Mouse (Mus musculus): ENCODE measurements at regions not wholly inside any gene's neighbourhood (a gene's known extent, or its start where the extent isn't known, plus 50 kb on each side); places are given as distances from the start of the nearest gene placed in this dataset.

DNA sequence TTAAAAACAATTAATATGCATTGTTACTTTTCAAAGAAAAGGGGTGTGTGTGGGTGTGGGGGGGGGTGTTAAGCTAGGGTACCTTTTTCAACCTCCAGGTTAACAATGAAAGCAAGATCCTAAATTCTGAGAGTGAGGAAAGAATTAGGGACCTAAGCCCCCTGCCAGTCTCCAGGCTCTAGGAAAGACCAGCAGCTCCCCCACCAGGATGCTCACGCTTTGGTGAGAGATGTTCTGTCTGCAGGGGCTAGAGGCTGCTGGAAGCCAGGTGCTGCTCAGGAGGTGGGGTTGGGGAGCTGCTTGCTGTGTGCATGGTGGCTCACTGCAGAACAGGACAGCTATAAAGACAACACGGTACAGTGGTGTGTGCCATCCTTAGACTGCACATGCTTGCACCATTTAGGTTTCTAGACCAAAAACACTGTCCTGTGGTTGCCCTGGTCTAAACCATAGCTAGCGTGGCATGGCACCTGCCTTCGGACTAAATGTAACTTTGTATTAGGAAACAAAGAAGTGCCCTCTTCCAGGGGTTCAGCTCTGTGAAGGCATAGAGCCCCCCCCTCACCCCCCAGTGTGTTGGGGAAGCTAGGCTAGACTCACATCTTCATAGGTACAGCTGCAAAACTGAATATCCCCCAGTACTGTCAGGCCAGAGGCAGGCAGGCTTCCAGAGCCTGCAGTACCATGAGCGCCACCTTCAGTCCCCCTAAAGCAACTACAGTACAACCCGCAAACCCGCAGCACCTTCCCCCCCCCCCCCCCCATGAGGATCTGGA is 70.7 kb upstream of the Ppp2r5c start:
- no peaks in the 10 kb centered on the region for H3K36me3 ChIP-seq (replicated peaks in 1 of 2; ENCODE audit: control insufficient read depth in 1 of 2, insufficient read depth in 1 of 2, low read length in 1 of 2)
- no peaks in the 10 kb centered on the region for H3K9me3 ChIP-seq (replicated peaks; ENCODE audit: low read length)
- H3K4me2 ChIP-seq (ENCODE audit: insufficient read depth, low read depth, poor library complexity, severe bottlenecking) = no peak overlapping the region
- H3K79me2 ChIP-seq (replicated peaks; ENCODE audit: control insufficient read depth, extremely low read depth, insufficient read depth, poor library complexity, severe bottlenecking) = no peaks in the 10 kb centered on the region
- no peak overlapping the region for H3K9ac ChIP-seq (ENCODE audit: insufficient read depth, low read depth)
- in situ Hi-C loops (cut with MboI; ENCODE audit: low pct_ligation_motif_present, low pct_unique_long_range_greater_than_20kb, low sequenced_read_pairs) (loop anchor here (10.0 to 25.0 kb wide), 3 partner anchors 339 to 1481 kb away; partner anchors contain the start of genes Wars and Wdr25), dilution Hi-C loops (cut with MboI; ENCODE audit: extremely low pct_ligation_motif_present, extremely low pct_unique_long_range_greater_than_20kb, low sequenced_read_pairs) (no loop called here)
- no peak for DNase-seq (ENCODE audit: extremely low read depth)
- peaks cover 11 to 24% of the 10 kb centered on the region in 2 experiments for H3K4me1 ChIP-seq (ENCODE audit: control insufficient read depth in 1 of 2, insufficient read depth in 2 of 2)
- H3K27ac ChIP-seq (ENCODE audit: insufficient read depth, low read depth) = no peak overlapping the region
- H3K27me3 ChIP-seq (replicated peaks) = peaks cover 49% of the 10 kb centered on the region
- H3K4me3 ChIP-seq (replicated peaks in 1 of 3; ENCODE audit: low read depth in 2 of 3, low read length in 2 of 3, poor library complexity in 1 of 3) = no peak overlapping the region
- TF ChIP-seq CTCF (conservative IDR thresholded peaks at IDR 0.05 in 1 of 2, IDR thresholded peaks at IDR 0.05 in 1 of 2; ENCODE audit: low read depth in 2 of 2, low read length in 2 of 2) (peak in 1 of 2 experiments; percentile 28; a peak in 2 of 4 replicates), RCOR1 (conservative IDR thresholded peaks at IDR 0.05; ENCODE audit: low read depth, low read length) (no peak)

DNA sequence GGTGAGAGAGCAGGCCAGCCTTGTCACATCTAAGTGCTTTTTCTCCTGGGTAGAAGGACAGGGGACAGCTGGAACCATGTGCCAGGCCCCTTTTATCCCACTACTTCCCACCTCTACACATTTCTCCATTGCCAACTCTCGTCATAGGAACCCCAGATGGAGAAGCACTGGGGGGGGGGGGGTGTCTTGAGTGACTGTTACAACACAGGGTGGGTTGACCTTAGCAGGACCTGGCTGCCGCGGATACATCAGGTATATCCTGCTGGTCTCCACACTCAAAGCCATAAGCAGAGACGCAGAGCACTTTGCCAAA is 70.1 kb upstream of the Ppp2r5c start:
- H3K4me3 ChIP-seq (replicated peaks in 1 of 3; ENCODE audit: low read depth in 2 of 3, low read length in 2 of 3, poor library complexity in 1 of 3) = no peak overlapping the region
- no peak overlapping the region for H3K27ac ChIP-seq (ENCODE audit: insufficient read depth, low read depth)
- H3K9ac ChIP-seq (ENCODE audit: insufficient read depth, low read depth) = no peak overlapping the region
- no peak for TF ChIP-seq IRF4 (IDR thresholded peaks at IDR 0.05; ENCODE audit: low read depth, low read length)
- in situ Hi-C loops (cut with MboI; ENCODE audit: low pct_ligation_motif_present, low pct_unique_long_range_greater_than_20kb, low sequenced_read_pairs) (loop anchor here (10.0 to 25.0 kb wide), 3 partner anchors 339 to 1482 kb away; partner anchors contain the start of genes Wars and Wdr25), dilution Hi-C loops (cut with MboI; ENCODE audit: extremely low pct_ligation_motif_present, extremely low pct_unique_long_range_greater_than_20kb, low sequenced_read_pairs) (no loop called here)
- H3K36me3 ChIP-seq (replicated peaks in 1 of 2; ENCODE audit: control insufficient read depth in 1 of 2, insufficient read depth in 1 of 2, low read length in 1 of 2) = no peaks in the 10 kb centered on the region
- H3K79me2 ChIP-seq (replicated peaks; ENCODE audit: control insufficient read depth, extremely low read depth, insufficient read depth, poor library complexity, severe bottlenecking) = no peaks in the 10 kb centered on the region
- no peaks in the 10 kb centered on the region for H3K9me3 ChIP-seq (replicated peaks; ENCODE audit: low read length)
- H3K4me1 ChIP-seq (ENCODE audit: control insufficient read depth in 1 of 2, insufficient read depth in 2 of 2) = peaks cover 11 to 29% of the 10 kb centered on the region in 2 experiments
- peaks cover 50% of the 10 kb centered on the region for H3K27me3 ChIP-seq (replicated peaks)
- no peak for DNase-seq (ENCODE audit: extremely low read depth)
- no peak overlapping the region for H3K4me2 ChIP-seq (ENCODE audit: insufficient read depth, low read depth, poor library complexity, severe bottlenecking)

DNA sequence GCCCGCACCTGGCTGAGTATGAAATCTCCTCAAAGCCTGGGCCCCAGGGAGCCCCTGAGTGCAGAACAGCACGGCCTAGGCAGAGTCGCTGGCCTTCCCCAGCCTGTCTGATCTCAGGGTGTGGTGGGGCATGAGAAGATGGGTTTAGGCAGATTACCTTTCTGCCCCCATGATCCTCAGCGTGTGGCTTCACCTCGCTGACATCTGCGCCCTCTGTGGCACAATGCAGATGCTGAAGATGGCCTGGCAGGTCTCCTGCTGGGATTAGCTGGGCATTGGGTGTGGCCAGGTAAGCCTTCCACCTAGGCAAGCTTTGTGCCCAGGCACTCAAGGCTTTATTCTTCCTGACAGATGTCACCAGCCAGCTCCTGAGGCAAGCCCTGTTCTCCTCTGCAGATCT is 69.6 kb upstream of the Ppp2r5c start:
- H3K4me3 ChIP-seq (replicated peaks in 1 of 3; ENCODE audit: low read depth in 2 of 3, low read length in 2 of 3, poor library complexity in 1 of 3) = no peak overlapping the region
- H3K9me3 ChIP-seq (replicated peaks; ENCODE audit: low read length) = no peaks in the 10 kb centered on the region
- H3K9ac ChIP-seq (ENCODE audit: insufficient read depth, low read depth) = no peak overlapping the region
- no peak overlapping the region for H3K27ac ChIP-seq (ENCODE audit: insufficient read depth, low read depth)
- H3K4me2 ChIP-seq (ENCODE audit: insufficient read depth, low read depth, poor library complexity, severe bottlenecking) = no peak overlapping the region
- no peaks in the 10 kb centered on the region for H3K79me2 ChIP-seq (replicated peaks; ENCODE audit: control insufficient read depth, extremely low read depth, insufficient read depth, poor library complexity, severe bottlenecking)
- peaks cover 11 to 29% of the 10 kb centered on the region in 2 experiments for H3K4me1 ChIP-seq (ENCODE audit: control insufficient read depth in 1 of 2, insufficient read depth in 2 of 2)
- H3K36me3 ChIP-seq (replicated peaks in 1 of 2; ENCODE audit: control insufficient read depth in 1 of 2, insufficient read depth in 1 of 2, low read length in 1 of 2) = no peaks in the 10 kb centered on the region
- DNase-seq (ENCODE audit: extremely low read depth) = no peak
- dilution Hi-C loops (cut with MboI; ENCODE audit: extremely low pct_ligation_motif_present, extremely low pct_unique_long_range_greater_than_20kb, low sequenced_read_pairs) = no loop called here
- TF ChIP-seq ETS1 (conservative IDR thresholded peaks at IDR 0.05; ENCODE audit: low read depth, low read length) = no peak
- no peak for TF ChIP-seq CHD1 (IDR thresholded peaks at IDR 0.05; ENCODE audit: low read depth, low read length)
- TF ChIP-seq JUND (conservative IDR thresholded peaks at IDR 0.05; ENCODE audit: low read depth, low read length) = no peak
- TF ChIP-seq EP300 (IDR thresholded peaks at IDR 0.05; ENCODE audit: low read length) = no peak
- no peak for TF ChIP-seq GABPA (IDR thresholded peaks at IDR 0.05; ENCODE audit: insufficient replicate concordance, low read depth, low read length)
- TF ChIP-seq TCF12 (IDR thresholded peaks at IDR 0.05; ENCODE audit: low read depth, low read length) = no peak
- TF ChIP-seq HCFC1 (IDR thresholded peaks at IDR 0.05; ENCODE audit: low read depth, low read length) = no peak
- TF ChIP-seq IRF4 (IDR thresholded peaks at IDR 0.05; ENCODE audit: low read depth, low read length) = no peak
- no peak for TF ChIP-seq ZC3H11A (IDR thresholded peaks at IDR 0.05; ENCODE audit: low read depth, low read length)
- no peak for TF ChIP-seq TBP (conservative IDR thresholded peaks at IDR 0.05; ENCODE audit: low read depth, low read length)
- no peak for TF ChIP-seq ZNF384 (IDR thresholded peaks at IDR 0.05; ENCODE audit: low read depth, low read length)
- TF ChIP-seq KAT2A (IDR thresholded peaks at IDR 0.05; ENCODE audit: insufficient replicate concordance, low read length) = no peak
- no peak for TF ChIP-seq BHLHE40 (IDR thresholded peaks at IDR 0.05; ENCODE audit: low read depth, low read length)
- no peak for TF ChIP-seq RCOR1 (conservative IDR thresholded peaks at IDR 0.05; ENCODE audit: low read depth, low read length)
- no peak for TF ChIP-seq USF2 (conservative IDR thresholded peaks at IDR 0.05; ENCODE audit: low read depth, low read length)
- in situ Hi-C loops (cut with MboI; ENCODE audit: low pct_ligation_motif_present, low pct_unique_long_range_greater_than_20kb, low sequenced_read_pairs) = loop anchor here (10.0 to 25.0 kb wide), 3 partner anchors 340 to 1483 kb away; partner anchors contain the start of genes Wars and Wdr25
- peaks cover 45% of the 10 kb centered on the region for H3K27me3 ChIP-seq (replicated peaks)
